Mouse (Mus musculus) testis, adult 2 months (tissue): ENCODE data around the gene Cep89. TPM values are rescaled to one million over a fixed set of nuclear protein-coding genes. Genes with fewer than 3 reads are reported as not detected.

Experiments used
- H3K27ac ChIP-seq: fragments of 200-500 bp; 2 replicates; pipeline ENCODE4 v1.5.1; 2012; ENCODE audit warnings: low read depth, low read length; ENCODE audit not compliant: control insufficient read depth, insufficient read depth
- H3K27me3 ChIP-seq: fragments of 200-500 bp; 2 replicates; pipeline ENCODE4 v1.6.1; 2012; ENCODE audit warnings: mild to moderate bottlenecking, low read length, moderate library complexity; ENCODE audit not compliant: control insufficient read depth, insufficient read depth
- H3K36me3 ChIP-seq: fragments of 200-500 bp; 2 replicates; pipeline ENCODE4 v1.6.1; 2012; ENCODE audit warnings: mild to moderate bottlenecking, low read length; ENCODE audit not compliant: control insufficient read depth, insufficient read depth
- H3K4me1 ChIP-seq: fragments of 200-500 bp; 2 replicates; pipeline ENCODE4 v1.6.1; 2012; ENCODE audit warnings: low read length; ENCODE audit not compliant: control insufficient read depth, insufficient read depth
- H3K4me3 ChIP-seq: fragments of 200-500 bp; 2 replicates; pipeline ENCODE4 v1.5.1; 2012; ENCODE audit warnings: low read depth, mild to moderate bottlenecking, low read length, moderate library complexity, mixed read lengths; ENCODE audit not compliant: control insufficient read depth
- CTCF ChIP-seq: fragments of 200-500 bp; IDR thresholded peaks from 2 replicates; pipeline ENCODE4 v1.5.1; 2012; ENCODE audit warnings: low read depth, mild to moderate bottlenecking, inconsistent platforms, low read length, moderate library complexity; ENCODE audit not compliant: control insufficient read depth, insufficient read depth, insufficient replicate concordance
- POLR2A ChIP-seq: fragments of 200-500 bp; IDR thresholded peaks from 2 replicates; pipeline ENCODE4 v1.6.1; 2012; ENCODE audit warnings: low read depth, mild to moderate bottlenecking, inconsistent platforms, low read length, moderate library complexity; ENCODE audit not compliant: control insufficient read depth
- polyA plus RNA-seq: library from polyadenylated mRNA; depleted of rRNA; stranded (reverse); fragments of >200 nt; gene quantifications from 2 replicates; pipeline ENCODE4 v1.2.3, GENCODE M21; 2012

Cep89 gene
- polyA plus RNA-seq, 1 experiment: 104 TPM

DNA sequence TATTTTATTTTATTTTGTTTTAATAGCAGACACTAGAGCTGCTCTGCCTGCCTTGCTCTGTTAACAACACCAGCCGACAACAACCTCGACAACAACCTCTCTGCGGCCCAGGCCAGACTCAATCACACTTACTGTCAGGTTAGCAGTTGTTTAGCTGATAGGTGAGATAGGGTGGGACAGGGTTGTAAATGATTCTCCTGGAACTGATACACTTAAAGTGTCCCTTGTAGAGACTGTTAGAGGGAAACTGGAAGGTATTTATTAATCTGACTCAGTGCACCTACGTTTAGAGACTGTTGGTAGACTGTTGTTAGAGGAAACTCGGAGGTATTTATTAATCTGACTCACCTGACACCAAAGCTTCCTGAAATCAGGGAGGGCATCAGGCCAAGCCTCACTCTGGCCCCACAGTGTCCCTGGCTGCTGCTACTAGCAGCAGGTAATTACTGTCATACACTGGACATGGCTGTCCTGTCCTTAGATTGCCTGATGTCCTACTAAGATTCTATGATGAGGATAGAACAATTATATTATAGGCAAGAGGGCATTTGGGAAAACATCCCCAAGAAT lies 41.4 kb upstream of the Cep89 start:
- Histone ChIP-seq H3K27me3 (no peaks in the 10 kb centered on the region), H3K4me1 (no peaks in the 10 kb centered on the region), H3K4me3 (no peak overlapping the region), H3K36me3 (no peaks in the 10 kb centered on the region), H3K27ac (no peak overlapping the region)
- TF ChIP-seq CTCF (no peak), POLR2A (no peak)

DNA sequence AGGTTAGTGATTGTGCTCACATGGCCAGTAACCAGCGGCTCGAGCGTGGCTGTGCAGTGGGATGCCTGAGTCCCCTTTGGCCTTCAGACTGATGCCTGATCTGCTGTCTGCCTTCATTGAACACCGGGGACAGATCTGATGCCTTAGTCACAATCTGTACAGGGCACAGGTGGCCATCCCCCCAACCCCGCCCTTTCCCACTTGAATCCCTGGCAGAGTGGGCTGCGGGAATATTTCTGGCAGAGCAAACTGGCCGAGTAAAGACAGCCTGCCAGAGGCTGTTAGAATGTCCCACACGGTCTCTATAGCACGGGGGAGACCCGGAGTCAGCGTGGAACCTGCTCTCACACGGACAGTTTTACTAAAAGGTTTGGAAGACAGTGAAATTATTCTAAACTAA lies 39.2 kb upstream of the Cep89 start:
- H3K36me3 ChIP-seq: no peaks in the 10 kb centered on the region
- H3K27ac ChIP-seq: no peak overlapping the region

DNA sequence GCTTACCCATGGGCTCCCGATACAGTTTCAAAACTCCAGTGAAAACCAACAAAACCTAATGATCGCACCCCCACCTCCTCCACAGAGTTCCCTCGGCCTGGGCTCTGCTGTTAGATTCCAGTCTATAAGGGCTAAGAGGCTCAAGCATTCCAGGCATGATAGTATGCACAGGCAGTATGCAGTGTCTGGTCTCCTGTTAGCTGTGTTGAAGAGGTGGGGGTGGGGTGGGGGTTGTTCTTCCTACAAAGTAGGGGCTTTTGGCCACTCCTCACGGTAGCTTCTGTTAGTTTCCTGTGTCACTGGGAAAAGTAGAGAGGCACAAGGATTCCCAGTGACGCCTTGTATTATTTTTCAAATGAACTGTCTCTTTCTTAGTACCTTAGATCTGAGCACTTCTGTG lies 34.6 kb upstream of the Cep89 start:
- TF ChIP-seq CTCF (no peak), POLR2A (no peak)
- no peaks in the 10 kb centered on the region for H3K36me3 ChIP-seq
- H3K4me3 ChIP-seq: no peak overlapping the region
- H3K27me3 ChIP-seq: no peaks in the 10 kb centered on the region
- no peaks in the 10 kb centered on the region for H3K4me1 ChIP-seq
- no peak overlapping the region for H3K27ac ChIP-seq

More for the DNA sequence above, 39.2 kb upstream of the Cep89 start:
- TF ChIP-seq POLR2A: no peak
- no peak for TF ChIP-seq CTCF
- Histone ChIP-seq H3K4me3 (no peak overlapping the region), H3K4me1 (no peaks in the 10 kb centered on the region), H3K27me3 (no peaks in the 10 kb centered on the region)

DNA sequence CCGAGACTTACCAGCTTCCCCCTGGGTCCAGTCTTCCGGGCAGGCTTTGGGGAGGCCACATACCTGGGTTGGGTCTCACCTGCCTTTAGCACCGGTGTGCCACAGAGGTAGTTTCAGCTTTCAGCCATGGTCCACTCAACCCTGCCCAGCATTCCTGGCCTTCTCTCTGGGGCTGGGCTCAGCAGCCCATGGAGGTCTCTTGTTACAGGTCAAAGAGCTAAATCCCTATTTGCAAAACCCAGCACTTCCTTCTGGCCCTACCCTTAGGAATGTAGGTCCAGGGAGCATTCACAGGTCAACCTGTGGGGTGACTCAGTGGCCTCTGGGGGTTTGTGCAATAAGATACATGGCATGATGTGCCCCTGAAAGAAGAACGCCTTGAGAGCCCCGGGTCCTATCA lies 34.0 kb upstream of the Cep89 start:
- H3K27ac ChIP-seq: no peak overlapping the region
- H3K36me3 ChIP-seq: no peaks in the 10 kb centered on the region
- H3K27me3 ChIP-seq: no peaks in the 10 kb centered on the region
- H3K4me3 ChIP-seq: no peak overlapping the region
- no peaks in the 10 kb centered on the region for H3K4me1 ChIP-seq
- no peak for TF ChIP-seq CTCF
- TF ChIP-seq POLR2A: no peak

DNA sequence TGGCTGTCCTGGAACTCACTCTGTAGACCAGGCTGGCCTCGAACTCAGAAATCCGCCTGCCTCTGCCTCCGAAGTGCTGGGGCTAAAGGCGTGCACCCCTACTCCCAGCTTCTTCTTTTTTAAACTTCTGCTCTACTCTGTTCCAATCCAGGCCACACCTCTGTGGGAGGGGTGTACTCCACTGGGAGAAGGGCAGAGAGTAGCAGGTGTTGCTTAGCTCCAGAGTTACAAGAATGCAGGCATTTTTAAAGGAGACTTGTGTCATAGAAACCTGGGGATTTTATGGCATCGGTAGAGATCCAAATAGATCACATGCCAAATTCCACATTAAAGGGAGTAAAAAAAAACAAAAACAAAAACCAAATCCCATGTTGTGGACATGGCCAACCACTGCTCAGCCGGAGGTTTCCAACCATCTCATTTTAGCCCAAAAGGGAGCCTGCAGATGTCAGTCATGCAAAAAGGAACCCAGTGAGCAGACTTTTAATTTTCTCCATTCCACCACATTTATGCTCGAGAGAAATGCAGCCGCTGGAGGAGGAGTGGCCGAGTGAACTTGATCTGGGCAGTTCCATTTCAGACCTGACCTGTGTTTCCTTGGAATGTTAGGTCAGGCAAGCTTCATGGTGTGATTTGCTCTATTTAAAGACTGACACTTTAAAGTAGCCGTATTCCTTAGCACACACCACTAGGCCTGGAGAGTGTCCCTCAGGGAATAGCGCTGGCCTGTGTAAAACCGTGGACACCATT lies 31.5 kb upstream of the Cep89 start:
- TF ChIP-seq CTCF: no peak
- no peak for TF ChIP-seq POLR2A
- Histone ChIP-seq H3K4me1 (no peaks in the 10 kb centered on the region), H3K36me3 (no peaks in the 10 kb centered on the region), H3K4me3 (no peak overlapping the region), H3K27me3 (no peaks in the 10 kb centered on the region), H3K27ac (no peak overlapping the region)

DNA sequence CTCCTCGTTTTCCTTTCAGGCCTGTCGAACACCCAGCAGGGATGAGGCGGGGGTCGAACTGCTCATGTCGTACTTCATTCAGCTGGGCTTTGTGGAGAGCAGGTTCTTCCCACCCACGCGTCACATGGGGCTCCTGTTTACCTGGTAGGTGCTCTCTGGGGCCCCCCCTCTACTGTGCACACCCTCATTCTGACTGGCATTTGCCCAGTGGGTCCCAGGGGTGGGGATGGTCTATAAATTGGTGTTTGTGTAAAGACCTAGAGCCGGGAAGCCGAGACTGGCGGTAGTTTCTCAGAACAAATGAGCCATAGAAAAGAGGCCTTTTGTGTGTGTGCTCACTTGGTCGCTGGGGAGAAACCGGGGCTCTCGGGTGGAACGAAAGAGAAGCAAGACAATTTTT lies 25.7 kb upstream of the Cep89 start:
- no peak overlapping the region for H3K27ac ChIP-seq
- no peak for TF ChIP-seq CTCF
- no peak for TF ChIP-seq POLR2A
- H3K27me3 ChIP-seq: no peaks in the 10 kb centered on the region

DNA sequence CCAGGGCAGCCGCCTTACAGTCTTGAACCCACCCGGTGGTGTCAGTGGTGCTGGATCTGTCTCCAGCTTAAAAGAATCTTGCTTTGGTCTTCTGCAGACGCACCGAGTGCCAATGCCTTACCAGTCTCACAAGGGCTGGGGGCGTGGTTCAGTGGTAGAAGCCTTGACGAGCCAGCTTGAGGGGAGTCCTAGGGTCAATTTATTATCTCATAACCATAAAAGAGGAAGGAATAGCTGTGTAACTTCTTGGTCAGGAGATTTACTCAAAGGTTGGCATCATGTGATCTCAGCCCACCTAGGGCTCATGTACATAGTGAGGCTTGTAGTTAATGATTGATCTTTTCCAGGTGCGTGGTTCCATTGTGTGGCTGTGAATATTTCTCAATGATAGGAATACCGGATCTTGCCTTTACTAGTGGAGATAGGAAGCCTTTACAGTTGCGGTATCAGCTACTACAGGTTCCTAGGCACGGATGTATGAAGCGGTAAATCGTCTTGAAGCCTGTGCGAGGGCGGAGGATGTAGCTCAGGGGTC lies 24.3 kb upstream of the Cep89 start:
- no peak for TF ChIP-seq CTCF
- no peak for TF ChIP-seq POLR2A
- Histone ChIP-seq H3K4me1 (peaks cover 7% of the 10 kb centered on the region), H3K27ac (peak overlapping the region; percentile 73), H3K27me3 (no peaks in the 10 kb centered on the region), H3K4me3 (no peak overlapping the region), H3K36me3 (no peaks in the 10 kb centered on the region)

More for the DNA sequence above, 25.7 kb upstream of the Cep89 start:
- Histone ChIP-seq H3K4me3 (no peak overlapping the region), H3K4me1 (peaks cover 7% of the 10 kb centered on the region), H3K36me3 (no peaks in the 10 kb centered on the region)

DNA sequence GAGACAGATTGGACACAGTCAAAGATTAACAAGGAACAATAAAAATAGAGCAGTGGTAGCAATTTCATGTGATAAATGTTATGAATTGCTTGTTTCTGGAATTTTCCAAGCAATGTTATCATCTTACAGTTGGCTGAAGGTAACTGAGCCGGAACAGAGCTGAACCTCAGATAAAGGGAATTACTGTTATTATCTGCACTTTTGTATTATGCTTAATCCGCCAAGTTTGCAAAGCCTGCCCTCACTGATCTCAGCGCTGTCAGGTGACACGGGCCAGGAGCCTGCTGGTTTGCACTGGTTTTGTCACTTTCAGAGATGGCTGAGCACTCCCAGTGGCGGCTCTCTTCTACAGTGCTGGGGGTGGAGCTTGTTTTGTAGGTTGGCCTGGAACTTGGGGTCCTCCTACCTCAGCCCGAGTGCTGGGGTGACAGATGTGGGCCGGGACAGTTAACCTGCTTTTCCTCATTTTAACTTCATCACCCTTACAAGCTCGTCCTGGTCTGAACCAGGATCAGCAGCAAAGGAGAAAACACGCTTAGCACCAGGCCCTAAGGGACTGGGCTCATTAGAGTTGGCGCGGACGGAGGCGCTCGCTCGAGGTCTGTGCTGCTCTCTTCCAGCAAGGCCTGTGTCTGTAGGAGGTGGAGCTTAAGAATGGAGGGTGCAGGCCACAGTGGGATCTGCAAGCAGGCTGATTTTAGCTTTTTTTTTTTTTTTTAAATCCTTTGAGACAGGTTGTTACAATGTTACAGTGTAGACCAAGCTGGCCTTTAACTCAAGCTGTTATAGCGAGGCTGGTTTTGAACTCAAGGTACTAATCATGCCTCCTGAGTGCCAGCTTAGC lies 23.5 kb upstream of the Cep89 start:
- H3K27me3 ChIP-seq: no peaks in the 10 kb centered on the region
- TF ChIP-seq CTCF (no peak), POLR2A (no peak)
- H3K4me1 ChIP-seq: peaks cover 7% of the 10 kb centered on the region
- peak overlapping the region; percentile 61 for H3K27ac ChIP-seq
- no peak overlapping the region for H3K4me3 ChIP-seq
- no peaks in the 10 kb centered on the region for H3K36me3 ChIP-seq
